Mouse (Mus musculus): Measurements from ENCODE around the gene Qrich2. TPM values are rescaled to one million over a fixed set of nuclear protein-coding genes. Genes with fewer than 3 reads are reported as not detected.
A peak's percentile ranks its signal among the peaks of the same experiment; 100 is the strongest.
"Not testable (repeated sequence)": the region's sequence is repeated elsewhere in the genome, so short reads cannot be mapped to it uniquely, and the experiment has no call there.

The Qrich2 gene
- total and polyA plus RNA-seq, 2 experiments from 2014 or later: 0.23 TPM; not detected in 1

GRCm38 (mm10) chr11:116472275-116472674 lies 6.2 kb upstream of the Qrich2 start:
- Histone ChIP-seq H3K27ac (ENCODE audit: low read depth) (no peak overlapping the region), H3K4me2 (ENCODE audit: low read depth, low read length) (no peak overlapping the region), H3K27me3 (ENCODE audit: control insufficient read depth, insufficient read depth, low read length) (no peaks in the 10 kb centered on the region), H3K36me3 (replicated peaks; ENCODE audit: control insufficient read depth, insufficient read depth, low read length) (peaks cover 65% of the 10 kb centered on the region), H3K4me1 (ENCODE audit: control insufficient read depth, insufficient read depth) (peaks cover 4% of the 10 kb centered on the region; the same call in 1 of the 2 replicates), H3K9me3 (replicated peaks; ENCODE audit: control insufficient read depth, low read length) (no peaks in the 10 kb centered on the region), H3K9ac (replicated peaks; ENCODE audit: low read depth, low read length) (no peak overlapping the region), H3K4me3 (ENCODE audit: low read depth, low read length) (no peak overlapping the region)
- DNase-seq (ENCODE audit: low spot score) (no peak), ATAC-seq (ENCODE audit: insufficient read depth, low read depth) (no peak)
- WGBS: 56% methylated on average over 4 of the region's 4 CpGs
- no peak for TF ChIP-seq CTCF (IDR thresholded peaks at IDR 0.05; ENCODE audit: low read depth)
- TF ChIP-seq EP300 (IDR thresholded peaks at IDR 0.05; ENCODE audit: low read depth): no peak

GRCm38 (mm10) chr11:116470896-116471295 lies 4.9 kb upstream of the Qrich2 start:
- WGBS: 39% methylated on average over 4 of the region's 4 CpGs
- no peak overlapping the region for H3K4me2 ChIP-seq (ENCODE audit: low read depth, low read length)
- peak; percentile 58 for DNase-seq (ENCODE audit: low spot score)
- no peak for TF ChIP-seq CTCF (IDR thresholded peaks at IDR 0.05; ENCODE audit: low read depth)
- no peak for TF ChIP-seq EP300 (IDR thresholded peaks at IDR 0.05; ENCODE audit: low read depth)
- peaks cover 51% of the 10 kb centered on the region for H3K36me3 ChIP-seq (replicated peaks; ENCODE audit: control insufficient read depth, insufficient read depth, low read length)
- H3K27me3 ChIP-seq (ENCODE audit: control insufficient read depth, insufficient read depth, low read length): no peaks in the 10 kb centered on the region
- no peak overlapping the region for H3K4me3 ChIP-seq (ENCODE audit: low read depth, low read length)
- no peaks in the 10 kb centered on the region for H3K9me3 ChIP-seq (replicated peaks; ENCODE audit: control insufficient read depth, low read length)
- peaks cover 4% of the 10 kb centered on the region; the same call in 1 of the 2 replicates for H3K4me1 ChIP-seq (ENCODE audit: control insufficient read depth, insufficient read depth)
- H3K27ac ChIP-seq (ENCODE audit: low read depth): peak overlapping the region; percentile 70
- no peak overlapping the region; the same call in 1 of the 2 replicates for H3K9ac ChIP-seq (replicated peaks; ENCODE audit: low read depth, low read length)
- ATAC-seq (ENCODE audit: insufficient read depth, low read depth): peak; percentile 80

GRCm38 (mm10) chr11:116470249-116470648 lies 4.2 kb upstream of the Qrich2 start:
- H3K36me3 ChIP-seq (replicated peaks; ENCODE audit: control insufficient read depth, insufficient read depth, low read length): peaks cover 45% of the 10 kb centered on the region
- no peak overlapping the region for H3K4me3 ChIP-seq (ENCODE audit: low read depth, low read length)
- H3K4me2 ChIP-seq (ENCODE audit: low read depth, low read length): no peak overlapping the region
- H3K9ac ChIP-seq (replicated peaks; ENCODE audit: low read depth, low read length): peak overlapping the region; percentile 42; the same call in 1 of the 2 replicates
- DNase-seq (ENCODE audit: low spot score): no peak
- H3K27ac ChIP-seq (ENCODE audit: low read depth): peak overlapping the region; percentile 70
- ATAC-seq (ENCODE audit: insufficient read depth, low read depth): no peak
- TF ChIP-seq CTCF (IDR thresholded peaks at IDR 0.05; ENCODE audit: low read depth) (no peak), EP300 (IDR thresholded peaks at IDR 0.05; ENCODE audit: low read depth) (no peak)
- peaks cover 4% of the 10 kb centered on the region; the same call in 1 of the 2 replicates for H3K4me1 ChIP-seq (ENCODE audit: control insufficient read depth, insufficient read depth)
- H3K27me3 ChIP-seq (ENCODE audit: control insufficient read depth, insufficient read depth, low read length): no peaks in the 10 kb centered on the region
- H3K9me3 ChIP-seq (replicated peaks; ENCODE audit: control insufficient read depth, low read length): no peaks in the 10 kb centered on the region
- whole genome bisulfite sequencing: 85% methylated on average over 3 of the region's 3 CpGs

GRCm38 (mm10) chr11:116468338-116468737 lies 2.3 kb upstream of the Qrich2 start:
- not testable (repeated sequence) for H3K27ac ChIP-seq (ENCODE audit: low read depth); H3K27me3 ChIP-seq (ENCODE audit: control insufficient read depth, insufficient read depth, low read length); ATAC-seq (ENCODE audit: insufficient read depth, low read depth); H3K4me1 ChIP-seq (ENCODE audit: control insufficient read depth, insufficient read depth); H3K9ac ChIP-seq (replicated peaks; ENCODE audit: low read depth, low read length); DNase-seq (ENCODE audit: low spot score); H3K4me3 ChIP-seq (ENCODE audit: low read depth, low read length); H3K9me3 ChIP-seq (replicated peaks; ENCODE audit: control insufficient read depth, low read length); H3K4me2 ChIP-seq (ENCODE audit: low read depth, low read length)
- 81% methylated on average over 3 of the region's 3 CpGs for WGBS
- peaks cover 32% of the 10 kb centered on the region for H3K36me3 ChIP-seq (replicated peaks; ENCODE audit: control insufficient read depth, insufficient read depth, low read length)

- peak; percentile 85 for DNase-seq (ENCODE audit: low spot score)
- 5% methylated on average over 2 of the region's 2 CpGs for WGBS
- TF ChIP-seq CTCF (IDR thresholded peaks at IDR 0.05; ENCODE audit: low read depth) (peak; percentile 87), EP300 (IDR thresholded peaks at IDR 0.05; ENCODE audit: low read depth) (no peak)
- Histone ChIP-seq H3K4me2 (ENCODE audit: low read depth, low read length) (no peak overlapping the region), H3K4me3 (ENCODE audit: low read depth, low read length) (no peak overlapping the region), H3K27ac (ENCODE audit: low read depth) (no peak overlapping the region), H3K36me3 (replicated peaks; ENCODE audit: control insufficient read depth, insufficient read depth, low read length) (no peaks in the 10 kb centered on the region), H3K27me3 (ENCODE audit: control insufficient read depth, insufficient read depth, low read length) (no peaks in the 10 kb centered on the region), H3K9me3 (replicated peaks; ENCODE audit: control insufficient read depth, low read length) (no peaks in the 10 kb centered on the region), H3K4me1 (ENCODE audit: control insufficient read depth, insufficient read depth) (no peaks in the 10 kb centered on the region), H3K9ac (replicated peaks; ENCODE audit: low read depth, low read length) (no peak overlapping the region)
- peak; percentile 80 for ATAC-seq (ENCODE audit: insufficient read depth, low read depth)
Measured at GRCm38 (mm10) chr11:116463833-116464232, 2.2 kb downstream of the Qrich2 start.

- TF ChIP-seq CTCF (IDR thresholded peaks at IDR 0.05; ENCODE audit: low read depth) (no peak), EP300 (IDR thresholded peaks at IDR 0.05; ENCODE audit: low read depth) (no peak)
- ATAC-seq (ENCODE audit: insufficient read depth, low read depth) (no peak), DNase-seq (ENCODE audit: low spot score) (no peak)
- Histone ChIP-seq H3K27ac (ENCODE audit: low read depth) (no peak overlapping the region), H3K27me3 (ENCODE audit: control insufficient read depth, insufficient read depth, low read length) (no peaks in the 10 kb centered on the region), H3K4me2 (ENCODE audit: low read depth, low read length) (no peak overlapping the region), H3K9me3 (replicated peaks; ENCODE audit: control insufficient read depth, low read length) (no peaks in the 10 kb centered on the region), H3K9ac (replicated peaks; ENCODE audit: low read depth, low read length) (no peak overlapping the region), H3K4me3 (ENCODE audit: low read depth, low read length) (no peak overlapping the region), H3K4me1 (ENCODE audit: control insufficient read depth, insufficient read depth) (no peaks in the 10 kb centered on the region), H3K36me3 (replicated peaks; ENCODE audit: control insufficient read depth, insufficient read depth, low read length) (no peaks in the 10 kb centered on the region)
- WGBS: 58% methylated on average over 5 of the region's 5 CpGs
Measured at GRCm38 (mm10) chr11:116463338-116463737, 2.7 kb downstream of the Qrich2 start.
